Mouse (Mus musculus) olfactory bulb, adult 2 months (tissue): Measurements from ENCODE around the gene Farsa.

Source experiments
- CTCF ChIP-seq: fragments of 200-500 bp; IDR thresholded peaks from 2 replicates; pipeline ENCODE4 v1.5.1; 2012; ENCODE audit warnings: low read depth, mild to moderate bottlenecking, low read length, moderate library complexity; ENCODE audit not compliant: insufficient read depth
- POLR2A ChIP-seq: fragments of 200-500 bp; IDR thresholded peaks from 2 replicates; pipeline ENCODE4 v1.6.1; 2012; ENCODE audit warnings: mild to moderate bottlenecking, low read depth, low read length, moderate library complexity; ENCODE audit not compliant: insufficient read depth

- TF ChIP-seq CTCF (no peak), POLR2A (no peak)
Measured at GRCm38 (mm10) chr8:84912391-84912790, 55.6 kb downstream of the Farsa start.
